Mouse (Mus musculus) erythroblast, adult 5-6 weeks (primary cell): ENCODE results near the gene Smg1. TPM values are rescaled to one million over a fixed set of nuclear protein-coding genes. Genes with fewer than 3 reads are reported as not detected.
A peak's percentile ranks its signal among the peaks of the same experiment; 100 is the strongest.

Experiments used
- ATAC-seq: replicated peaks from 2 replicates; pipeline ENCODE4 v1.8.0; 2016; ENCODE audit warnings: moderate number of reproducible peaks, mild to moderate bottlenecking, moderate TSS enrichment, inconsistent platforms; ENCODE audit not compliant: poor library complexity, low FRiP score, severe bottlenecking
- total RNA-seq, 2 experiments: library from RNA; stranded (forward) in 1 of 2; stranded (reverse) in 1 of 2; fragments of 150-400 nt in 1 of 2; fragments of 200-764, 138-1000 nt in 1 of 2; gene quantifications; 2 replicates each; pipeline versions ENCODE4 v1.2.3 to v1.2.4; 2015 to 2017; ENCODE audit warnings: low replicate concordance in 2 of 2

Smg1 gene
- total RNA-seq, 2 experiments from 2014 or later, result 14.5 to 26.3 TPM

DNA sequence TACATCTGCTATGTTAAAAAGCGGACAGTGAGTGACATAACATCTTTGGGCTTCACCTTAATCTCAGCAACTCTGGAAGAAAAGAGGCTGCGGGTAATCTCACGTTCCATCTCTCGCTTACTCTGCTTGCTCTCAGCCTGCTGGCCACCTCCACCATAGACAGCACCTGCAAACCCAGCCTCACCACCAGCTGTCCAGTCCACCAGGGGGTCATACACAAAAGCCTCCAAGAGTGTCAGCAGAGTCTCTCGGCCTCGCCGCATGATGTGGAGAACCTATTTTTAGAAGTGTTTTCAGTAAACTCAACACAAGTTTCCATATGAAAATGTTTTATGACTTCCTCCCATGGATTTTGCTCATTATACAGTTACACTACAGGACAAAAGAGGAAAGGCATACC is 87.0 kb downstream of the Smg1 start:
- no peak for ATAC-seq

DNA sequence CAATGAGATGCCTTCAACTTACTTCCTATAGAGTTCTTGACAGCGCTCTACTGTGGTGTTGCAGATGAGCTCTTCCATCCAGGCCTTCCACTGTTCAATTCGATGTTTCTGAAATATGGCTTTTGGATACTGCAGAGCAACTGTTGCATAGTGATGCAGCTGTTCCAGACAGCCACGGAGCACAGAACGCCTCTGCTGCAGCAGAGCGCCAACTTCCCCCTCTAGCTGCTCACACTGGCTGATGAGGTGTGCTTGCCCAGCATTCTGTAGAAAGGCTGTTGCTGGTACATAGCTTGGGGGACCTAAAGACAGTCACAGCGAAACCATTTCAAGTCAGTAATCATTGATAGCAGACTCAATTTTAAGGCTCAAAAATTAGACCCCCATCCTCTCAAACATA is 89.3 kb downstream of the Smg1 start:
- ATAC-seq, result no peak

DNA sequence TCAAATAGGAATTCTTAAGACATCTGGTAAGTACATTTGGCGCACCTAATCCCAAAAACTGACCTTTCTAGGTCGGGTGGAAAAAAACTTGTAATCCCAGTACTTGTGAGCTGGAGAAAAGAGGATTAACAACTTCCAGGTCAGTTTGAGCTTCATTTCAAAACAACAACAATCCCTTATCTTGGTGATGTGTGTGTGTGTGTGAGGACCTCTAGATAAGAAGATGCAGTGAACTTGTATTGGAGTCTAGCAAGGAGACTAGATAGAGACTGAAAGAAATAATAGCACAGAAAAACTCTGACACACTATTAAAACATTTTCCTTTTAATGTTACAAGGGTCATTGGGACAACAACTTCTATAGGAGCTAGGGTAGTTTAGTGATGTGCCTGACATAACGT is 99.9 kb downstream of the Smg1 start:
- 0 out of 2 replicates have a peak, but pooled peaks have one; percentile 45 for ATAC-seq

DNA sequence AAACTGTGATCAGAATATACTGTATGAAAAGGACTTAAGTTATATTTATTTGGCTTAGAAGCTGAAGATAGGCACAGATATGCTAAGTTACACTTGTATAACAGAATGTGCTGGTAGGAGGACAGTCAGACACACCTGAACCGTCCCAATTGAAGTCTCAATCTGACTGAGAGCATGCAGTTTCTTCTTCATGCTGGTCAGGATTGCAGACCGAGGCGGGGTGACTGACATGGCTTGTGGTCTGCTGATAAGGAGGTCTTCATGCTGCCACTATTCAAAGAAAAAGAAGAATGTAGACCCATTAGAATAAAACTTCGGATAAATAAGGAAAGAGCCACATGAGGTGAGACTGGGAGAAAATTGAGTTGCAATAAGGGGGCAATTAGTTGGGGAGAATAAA is 100.3 kb downstream of the Smg1 start:
- peak; percentile 83 for ATAC-seq

DNA sequence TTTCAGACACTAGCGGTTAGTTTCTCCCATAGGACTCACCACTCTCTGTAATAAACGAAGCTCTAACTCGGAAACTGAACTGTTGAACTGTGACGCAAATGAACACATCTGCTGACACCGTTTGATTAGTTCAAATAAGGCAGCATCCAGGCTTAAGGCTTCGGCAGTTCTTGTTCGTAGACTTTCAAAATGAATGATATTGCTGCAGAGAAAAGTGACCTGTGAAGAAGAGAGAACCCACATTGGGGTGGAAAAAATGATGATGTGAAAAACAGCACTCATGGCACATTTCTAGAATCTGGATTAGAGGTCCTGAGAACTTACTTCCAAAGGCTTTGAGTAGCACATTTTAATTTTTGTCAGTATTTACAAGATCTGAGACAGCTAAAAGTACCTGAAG is 102.2 kb downstream of the Smg1 start:
- no peak for ATAC-seq

DNA sequence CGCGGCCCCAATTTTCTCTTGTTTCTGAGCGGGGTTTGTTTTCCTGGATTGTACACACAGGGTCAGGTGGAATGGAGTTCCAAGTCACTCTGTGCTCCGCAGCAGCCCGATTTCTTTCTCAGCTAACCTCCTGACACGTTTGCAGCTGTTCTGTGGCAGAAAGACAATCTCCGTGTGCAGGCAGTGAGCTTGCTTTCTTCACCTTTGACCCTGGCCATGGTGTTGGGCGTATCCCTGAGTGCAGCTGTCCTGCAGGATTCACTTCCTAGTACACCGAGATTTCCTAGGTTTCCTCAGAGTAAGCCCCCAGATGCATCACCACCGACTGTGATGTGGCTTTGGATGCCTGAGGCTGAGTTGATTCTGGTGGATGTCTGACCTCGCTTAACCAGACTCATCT is 108.3 kb downstream of the Smg1 start:
- ATAC-seq, result no peak

DNA sequence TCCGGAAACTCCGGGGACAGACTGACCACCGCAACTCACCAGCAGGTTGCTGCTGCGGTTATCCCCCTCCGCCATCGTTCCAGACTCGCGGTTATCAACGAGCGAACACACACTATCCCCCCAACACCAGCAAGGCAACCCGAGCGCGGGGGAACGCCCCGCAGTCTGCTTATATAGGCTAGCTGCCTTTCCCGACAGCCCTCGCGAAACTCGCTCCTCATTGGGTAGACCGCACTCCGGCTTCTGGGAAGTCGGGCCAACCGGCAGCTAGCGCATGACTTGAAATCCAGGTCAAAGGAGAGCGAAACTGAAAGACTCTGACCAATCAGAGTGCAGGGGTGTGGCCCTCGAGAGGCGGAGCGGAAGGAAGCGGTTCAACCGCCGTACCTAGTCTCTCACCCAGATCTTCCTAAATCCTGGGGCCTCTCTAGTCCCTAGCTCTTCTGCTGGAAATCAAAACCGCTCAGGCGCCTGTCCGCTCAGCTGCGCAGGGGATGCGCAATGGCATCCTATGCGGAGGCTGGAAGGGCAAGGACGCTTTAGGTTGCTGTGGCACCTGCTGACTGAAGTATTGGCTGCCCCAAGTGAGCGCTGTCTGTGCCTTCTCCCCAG is 113.9 kb downstream of the Smg1 start, which contains the start of gene Arl6ip1:
Gene Arl6ip1 (minus strand): TSS at position 233 of the 612 bp plus-strand sequence.
- ATAC-seq, result peak; percentile 96

DNA sequence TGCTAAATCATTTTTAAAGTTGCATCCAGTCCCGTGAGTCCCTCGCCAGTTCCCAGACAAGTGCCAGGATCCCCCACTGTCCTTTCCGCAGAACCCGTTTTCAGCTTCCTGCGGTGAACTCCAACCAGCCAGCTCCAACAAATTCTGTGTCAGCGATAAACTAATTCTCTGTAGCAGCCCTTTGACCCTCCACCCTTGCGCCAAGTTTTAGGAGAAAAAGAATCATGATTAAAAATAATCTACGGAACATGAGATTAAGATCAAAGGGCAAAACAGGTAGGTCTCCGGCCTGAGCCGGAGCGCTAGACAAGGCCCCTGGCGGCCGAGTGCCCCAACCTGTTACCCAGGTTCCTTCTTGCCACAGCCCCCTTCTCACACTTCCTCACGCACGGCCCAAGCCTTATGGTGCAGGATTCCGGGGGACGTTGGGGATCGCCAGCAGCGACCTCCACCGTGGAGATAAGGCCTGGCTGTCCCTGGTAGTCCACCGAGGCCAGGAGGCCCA is 114.5 kb downstream of the Smg1 start:
- peak; percentile 10 for ATAC-seq

DNA sequence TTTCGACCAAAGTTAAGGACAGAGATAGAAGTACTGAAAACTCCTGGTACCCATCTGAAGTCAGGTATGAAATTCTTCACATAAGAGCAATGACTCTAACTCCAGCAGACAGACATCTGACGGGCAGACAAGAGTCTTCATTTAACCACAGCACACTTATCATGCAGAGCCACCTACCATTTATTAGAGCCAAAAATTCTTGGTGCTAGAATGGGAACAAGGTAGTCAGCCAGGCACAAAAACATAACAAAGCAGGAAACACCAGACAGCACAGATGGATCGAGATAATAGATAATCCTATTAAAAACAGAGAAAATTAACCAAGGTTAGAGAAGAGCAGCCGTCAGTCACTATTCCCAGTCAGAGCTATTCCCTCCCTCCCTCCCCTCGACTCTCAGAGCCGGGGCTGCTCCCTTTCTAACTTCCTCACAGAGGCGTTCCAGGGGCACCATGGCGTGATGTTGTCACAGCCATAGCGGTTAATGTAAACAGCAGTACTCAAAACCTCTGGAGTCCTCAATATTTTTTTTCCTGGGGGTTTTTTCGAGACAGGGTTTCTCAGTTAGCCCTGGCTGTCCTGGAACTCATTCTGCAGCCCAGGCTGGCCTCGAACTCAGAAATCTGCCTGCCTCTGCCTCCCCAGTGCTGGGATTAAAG is 117.1 kb downstream of the Smg1 start:
- ATAC-seq, result no peak

DNA sequence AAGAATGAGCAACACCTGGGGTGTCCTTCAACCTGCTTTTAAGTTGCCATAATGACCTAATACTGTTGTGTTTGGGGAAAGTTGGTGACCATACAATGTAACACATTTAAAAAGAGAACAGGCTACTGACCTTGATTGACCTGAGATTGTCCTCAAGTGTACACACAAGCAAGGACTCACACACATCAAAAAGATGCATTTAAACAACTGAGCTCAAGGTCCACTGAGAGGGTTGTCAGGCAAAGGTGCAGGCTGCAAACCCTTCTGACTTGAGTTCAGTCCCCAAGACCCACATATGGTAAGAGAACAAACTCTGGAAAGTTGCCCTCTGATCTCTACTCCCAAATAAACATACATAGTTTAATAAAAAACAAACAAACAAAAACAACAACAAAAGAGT is 117.7 kb downstream of the Smg1 start:
- ATAC-seq, result no peak

DNA sequence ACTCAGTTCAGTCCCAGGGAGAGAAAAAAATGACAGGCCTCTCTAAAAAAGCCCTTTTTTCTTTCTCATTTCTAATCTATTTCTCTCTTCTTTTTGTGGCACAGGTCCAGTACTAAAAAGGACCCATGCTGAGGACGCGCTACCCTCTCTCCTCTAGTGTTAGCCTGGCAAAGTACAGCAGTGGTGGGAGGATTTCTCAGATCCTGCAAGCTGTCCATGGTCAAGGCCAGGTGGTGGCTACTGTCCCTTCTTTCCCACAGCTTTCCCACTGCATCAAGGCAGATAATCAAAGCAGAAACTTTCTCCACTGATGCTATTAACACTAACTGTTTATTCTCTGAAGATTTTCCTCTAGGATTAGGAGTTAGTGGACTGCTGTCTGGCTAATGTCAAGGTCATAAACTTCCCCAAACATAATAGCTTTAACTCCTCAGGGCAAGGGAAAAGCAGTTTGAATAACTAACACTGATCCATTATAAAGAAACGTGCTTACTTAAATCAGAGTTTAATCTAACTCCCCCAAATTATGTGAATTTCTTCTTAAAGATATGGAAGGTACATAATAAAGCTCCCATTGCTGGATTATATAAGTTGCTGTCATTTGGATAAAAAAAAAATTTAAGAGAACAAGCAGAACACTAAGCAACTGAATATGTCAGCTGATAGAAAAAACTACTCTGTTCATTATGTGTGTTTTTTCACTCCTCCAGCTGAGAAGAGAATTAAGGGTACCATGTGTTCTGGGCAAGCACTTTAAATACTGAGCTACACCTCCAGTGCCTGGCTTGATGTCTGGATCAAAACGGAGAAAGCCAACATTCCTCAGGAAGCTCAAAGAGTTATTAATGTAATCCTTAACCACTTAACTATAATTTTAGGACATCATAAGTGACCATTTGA is 119.7 kb downstream of the Smg1 start:
- ATAC-seq, result no peak

DNA sequence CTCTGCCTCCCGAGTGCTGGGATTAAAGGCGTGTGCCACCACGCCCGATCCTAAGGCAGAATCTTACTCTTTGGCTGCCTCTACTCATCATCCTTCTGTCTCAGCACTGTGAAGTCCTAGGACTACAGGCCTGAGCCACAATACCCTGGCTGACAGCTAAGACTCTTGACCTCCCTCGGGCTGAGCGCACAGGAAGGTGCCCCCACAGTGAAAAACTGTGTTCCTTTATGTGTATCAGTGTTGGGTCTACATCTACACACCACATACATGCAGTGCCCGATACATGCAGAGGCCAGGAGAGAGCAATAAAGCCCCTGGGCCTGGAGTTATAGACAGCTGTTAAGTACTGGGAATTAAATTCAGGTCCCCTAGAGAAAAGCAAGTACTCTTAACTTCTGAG is 121.2 kb downstream of the Smg1 start:
- ATAC-seq, result no peak

DNA sequence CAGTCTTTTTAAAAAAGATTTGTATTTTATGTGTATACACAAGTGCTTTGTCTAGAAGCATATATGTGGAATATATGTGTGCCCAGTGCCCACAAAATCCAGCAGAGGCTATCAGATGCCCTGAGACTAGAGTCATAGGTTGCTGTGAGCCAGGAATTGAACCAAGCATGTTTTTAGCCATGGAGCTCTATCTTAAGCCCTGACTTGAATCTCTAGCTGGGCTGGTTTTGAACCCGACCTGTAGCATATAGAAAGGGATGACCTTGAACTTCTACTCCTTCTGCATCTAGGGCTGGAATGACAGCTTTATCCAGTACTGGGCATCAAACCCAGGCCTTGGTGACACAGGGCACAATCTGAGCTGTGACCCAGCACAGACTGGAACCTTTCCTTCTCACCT is 122.8 kb downstream of the Smg1 start:
- no peak for ATAC-seq

DNA sequence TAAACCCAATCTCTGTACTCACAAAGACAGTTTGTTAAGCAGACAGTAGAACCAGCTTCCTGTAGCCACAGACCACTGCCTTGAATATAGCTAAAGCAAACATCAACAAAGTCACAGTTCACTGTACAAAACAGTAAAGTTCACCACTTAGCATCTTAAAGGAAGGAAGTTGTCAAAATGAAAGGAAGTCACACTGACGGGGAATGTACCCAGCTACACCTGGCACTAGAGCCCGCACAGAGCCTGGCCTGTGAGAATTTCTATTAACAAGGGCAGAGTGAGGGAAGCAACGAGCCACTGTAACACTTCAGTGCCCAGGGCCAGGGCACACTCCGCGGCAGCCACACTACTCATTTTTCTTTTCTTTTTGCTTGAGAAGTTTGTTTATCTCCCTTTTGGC is 123.5 kb downstream of the Smg1 start:
- no peak for ATAC-seq

DNA sequence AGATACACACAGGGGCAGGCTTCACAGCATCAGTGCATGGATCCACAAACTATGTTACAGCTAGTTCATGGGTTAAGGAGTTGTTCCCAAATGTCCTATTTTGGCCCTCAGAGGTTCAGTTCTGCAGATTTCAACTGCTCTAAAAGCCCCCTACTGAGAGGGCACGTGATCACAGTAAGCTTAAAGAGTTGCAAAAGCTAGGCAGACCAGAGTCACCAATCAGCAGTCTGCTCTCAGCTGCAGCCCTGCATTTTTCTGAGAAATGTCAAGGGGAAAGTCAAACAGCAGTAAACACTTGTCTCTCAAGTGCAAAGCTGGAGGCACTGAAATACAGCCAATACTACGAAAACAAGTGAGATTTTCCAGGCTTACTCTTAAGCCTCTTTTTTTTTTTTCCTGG is 124.3 kb downstream of the Smg1 start:
- no peak for ATAC-seq

DNA sequence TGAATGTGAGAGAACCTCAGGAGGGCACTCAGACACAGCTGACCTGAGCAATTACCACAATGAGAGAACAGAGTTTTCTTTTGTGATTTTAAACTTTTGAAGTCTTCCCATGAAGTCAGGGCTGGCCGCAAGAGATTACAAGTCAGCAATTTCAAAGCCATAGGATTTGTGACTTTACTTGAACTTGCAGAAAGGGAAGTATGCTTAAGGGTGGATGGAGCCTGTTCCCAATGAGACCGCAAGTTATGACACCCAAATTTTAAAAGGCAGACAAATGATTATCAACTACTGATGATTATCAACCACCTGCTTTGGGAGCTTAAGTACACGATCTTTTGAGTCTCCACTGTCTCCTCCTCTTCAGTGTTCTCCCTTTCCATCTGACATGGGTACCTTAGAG is 125.0 kb downstream of the Smg1 start:
- ATAC-seq, result no peak

DNA sequence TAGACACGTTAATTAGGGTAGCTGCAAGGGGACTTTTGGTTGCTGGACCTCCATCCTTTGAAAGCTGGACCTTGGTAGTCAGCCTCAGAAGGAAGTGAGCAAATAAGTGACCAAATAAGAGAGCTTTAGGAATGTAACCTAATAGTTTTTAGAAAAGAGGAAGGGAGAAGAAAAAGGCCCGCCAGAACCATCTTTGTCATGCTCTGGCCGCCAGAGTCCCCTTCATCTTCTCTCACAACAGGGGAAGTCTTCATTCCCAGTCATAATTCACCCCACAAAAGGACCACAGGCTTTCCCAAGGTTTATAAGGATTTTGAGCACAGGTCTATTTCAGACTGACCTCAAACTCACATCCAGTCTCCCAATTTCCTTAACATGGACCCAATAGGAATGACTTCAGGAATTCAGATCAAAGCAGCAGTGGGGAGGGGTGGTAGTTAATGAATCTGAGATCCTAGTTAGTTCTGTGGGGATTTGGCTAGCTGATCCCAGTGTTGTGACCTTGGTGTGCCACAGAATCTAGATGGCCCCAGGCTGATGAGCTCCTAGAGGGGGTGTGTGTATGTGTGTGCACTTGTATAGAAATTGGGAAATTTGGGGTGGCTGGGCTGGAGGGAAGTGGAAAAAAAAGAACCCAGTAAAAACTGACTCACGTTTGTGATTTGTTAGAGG is 125.8 kb downstream of the Smg1 start:
- no peak for ATAC-seq

DNA sequence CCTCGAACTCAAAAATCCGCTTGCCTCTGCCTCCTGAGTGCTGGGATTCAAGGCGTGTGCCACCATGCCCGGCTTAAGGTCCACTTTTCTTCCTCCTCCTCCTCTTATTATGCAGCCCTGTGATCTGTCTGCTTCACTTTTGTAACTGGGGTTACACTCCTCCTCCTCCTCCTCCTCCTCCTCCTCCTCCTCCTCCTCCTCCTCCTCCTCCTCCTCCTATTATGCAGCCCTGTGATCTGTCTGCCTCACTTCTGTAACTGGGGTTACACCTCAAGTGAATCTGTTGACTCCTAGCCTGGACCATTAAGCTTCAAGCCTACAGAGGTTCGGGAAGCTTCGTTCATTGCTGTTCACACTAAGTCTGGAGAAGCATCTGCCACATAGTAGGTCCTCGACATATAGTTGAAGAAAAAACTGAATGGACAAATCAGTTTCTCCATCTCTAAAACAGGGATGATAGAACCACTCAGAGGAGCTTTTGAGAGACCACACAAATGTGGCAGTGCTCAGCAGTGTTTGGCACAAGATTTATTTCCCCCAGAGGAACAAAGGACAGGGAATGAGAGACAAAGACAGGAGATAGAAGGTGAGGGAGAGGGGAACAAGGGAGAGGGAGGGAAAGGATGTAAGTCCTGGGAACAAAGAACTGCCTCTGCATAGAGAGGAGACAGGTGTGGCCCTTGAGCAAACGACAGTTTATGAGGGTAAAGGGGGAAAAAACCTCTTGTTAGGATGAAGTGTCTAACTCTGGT is 126.5 kb downstream of the Smg1 start:
- ATAC-seq, result no peak

DNA sequence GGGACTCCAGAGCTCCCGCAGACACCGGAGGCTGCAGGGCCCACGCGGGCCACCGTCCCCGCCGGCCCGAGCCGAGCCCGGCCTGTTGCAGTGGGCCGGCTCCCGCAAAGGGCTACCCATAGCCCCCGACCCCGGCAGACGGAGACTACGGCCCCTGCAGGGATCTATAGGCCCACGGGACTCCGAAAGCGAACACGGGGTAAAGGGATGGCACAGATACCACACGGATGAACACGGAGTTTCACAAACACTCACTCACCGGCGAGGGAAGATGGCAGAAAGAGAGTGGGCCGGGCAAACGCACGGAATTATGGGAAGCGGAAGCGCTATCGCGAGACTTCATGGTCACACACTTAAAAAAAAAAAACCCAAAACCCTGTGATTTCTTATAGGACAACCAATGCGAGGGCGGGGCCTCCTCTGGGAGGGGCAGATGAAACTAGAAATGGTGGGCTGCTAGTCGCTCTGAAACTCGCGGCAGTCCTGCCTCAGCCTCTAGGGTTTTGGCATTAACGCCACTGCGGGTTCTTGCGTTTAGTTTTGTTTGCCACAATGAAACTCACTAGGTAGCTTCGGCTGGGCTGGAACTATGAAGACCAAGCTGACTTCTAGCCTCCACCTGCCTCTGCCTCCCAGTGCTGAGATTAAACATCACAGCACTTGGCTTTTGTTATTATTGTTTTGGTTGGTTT is 127.4 kb downstream of the Smg1 start, which contains the start of gene Rps15a:
Gene Rps15a (minus strand): TSS at position 312 of the 692 bp plus-strand sequence.
- ATAC-seq, result peak; percentile 95
